Mouse (Mus musculus) bone marrow, adult 2 months (tissue): ENCODE data around the gene Galnt18. TPM values are rescaled to one million over a fixed set of nuclear protein-coding genes. Genes with fewer than 3 reads are reported as not detected.
A peak's percentile ranks its signal among the peaks of the same experiment; 100 is the strongest.

Source experiments
- H3K27ac ChIP-seq: fragments of 200-500 bp; 2 replicates; pipeline ENCODE4 v1.5.1; 2012; ENCODE audit warnings: low read depth, mild to moderate bottlenecking, control low read depth, inconsistent platforms, low read length; ENCODE audit not compliant: control insufficient read depth, poor library complexity, insufficient read depth
- H3K4me1 ChIP-seq: fragments of 200-500 bp; 2 replicates; pipeline ENCODE4 v1.6.1; 2011; ENCODE audit warnings: low read length; ENCODE audit not compliant: control insufficient read depth, insufficient read depth
- H3K4me3 ChIP-seq: fragments of 200-500 bp; replicated peaks from 2 replicates; pipeline ENCODE3; 2011; ENCODE audit warnings: mild to moderate bottlenecking, low read depth, low read length, control low read depth; ENCODE audit not compliant: control insufficient read depth
- CTCF ChIP-seq: fragments of 200-500 bp; IDR thresholded peaks from 2 replicates; pipeline ENCODE4 v1.5.1; 2011; ENCODE audit warnings: low read length, control low read depth; ENCODE audit not compliant: control insufficient read depth, insufficient read depth
- POLR2A ChIP-seq: fragments of 200-500 bp; IDR thresholded peaks from 2 replicates; pipeline ENCODE4 v1.6.1; 2011; ENCODE audit warnings: low read depth, mild to moderate bottlenecking, control low read depth, low read length, borderline replicate concordance; ENCODE audit not compliant: control insufficient read depth
- WGBS: fragments of 180-500 bp; shearing (Covaris S2); methylation state at CpG from one replicate; pipeline ENCODE4 v1.1.7; 2018; 5-methylcytosine and 5-hydroxymethylcytosine counted together
- polyA plus RNA-seq: library from polyadenylated mRNA; stranded (reverse); fragments of >200 nt; gene quantifications from 2 replicates; pipeline ENCODE4 v1.2.4, GENCODE M21; 2011; ENCODE audit warnings: low replicate concordance; ENCODE audit not compliant: missing spikeins, insufficient read depth, insufficient read length

Gene Galnt18
- polyA plus RNA-seq, 1 experiment, result 2.2 TPM

DNA sequence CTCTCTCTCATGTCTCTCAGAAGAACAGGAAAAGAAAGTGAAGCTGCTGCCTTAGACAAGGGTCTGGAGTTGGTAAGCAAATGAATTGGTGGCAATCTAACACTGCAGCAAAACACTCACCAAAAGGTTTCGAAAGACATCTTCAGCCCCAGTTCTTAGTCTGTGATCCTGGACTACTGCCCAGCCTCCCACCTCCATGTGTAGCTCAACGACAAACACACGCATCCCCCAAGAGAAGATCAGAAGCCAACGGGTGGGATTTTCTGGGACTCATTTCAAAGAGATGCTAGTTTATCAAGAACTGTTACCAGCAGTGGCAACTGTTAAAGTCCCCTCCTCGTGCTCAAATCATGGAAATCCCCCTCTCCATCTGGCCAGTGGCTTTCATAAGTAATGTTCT lies 20.3 kb upstream of the Galnt18 start:
- Histone ChIP-seq H3K27ac (no peak overlapping the region), H3K4me1 (no peaks in the 10 kb centered on the region), H3K4me3 (no peak overlapping the region)
- WGBS, result 76% methylated on average over 5 of the region's 5 CpGs
- TF ChIP-seq POLR2A (no peak), CTCF (no peak)

DNA sequence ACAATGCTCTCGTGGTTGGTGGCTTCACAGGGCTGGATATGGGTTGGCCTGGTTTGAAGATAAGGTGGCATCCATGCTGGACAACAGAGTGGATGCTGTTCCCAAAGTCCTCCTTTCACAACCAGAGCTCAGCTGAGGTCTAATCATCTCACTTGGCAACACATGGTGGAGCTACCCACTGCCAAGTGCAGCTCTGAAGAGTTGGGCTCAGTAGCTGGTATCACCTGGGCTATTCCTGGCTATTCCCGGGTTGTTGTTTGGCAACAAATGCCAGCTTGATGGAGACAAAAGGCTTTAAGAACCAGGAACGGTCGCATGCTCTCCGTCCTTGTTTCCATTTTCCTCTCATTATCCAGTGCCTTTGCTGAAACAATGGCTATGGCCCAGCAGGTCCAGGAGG lies 19.2 kb upstream of the Galnt18 start:
- no peak overlapping the region for H3K27ac ChIP-seq
- 72% methylated on average over 5 of the region's 5 CpGs for WGBS
- H3K4me3 ChIP-seq, result no peak overlapping the region
- no peak for TF ChIP-seq CTCF
- no peak for TF ChIP-seq POLR2A
- H3K4me1 ChIP-seq, result no peaks in the 10 kb centered on the region

DNA sequence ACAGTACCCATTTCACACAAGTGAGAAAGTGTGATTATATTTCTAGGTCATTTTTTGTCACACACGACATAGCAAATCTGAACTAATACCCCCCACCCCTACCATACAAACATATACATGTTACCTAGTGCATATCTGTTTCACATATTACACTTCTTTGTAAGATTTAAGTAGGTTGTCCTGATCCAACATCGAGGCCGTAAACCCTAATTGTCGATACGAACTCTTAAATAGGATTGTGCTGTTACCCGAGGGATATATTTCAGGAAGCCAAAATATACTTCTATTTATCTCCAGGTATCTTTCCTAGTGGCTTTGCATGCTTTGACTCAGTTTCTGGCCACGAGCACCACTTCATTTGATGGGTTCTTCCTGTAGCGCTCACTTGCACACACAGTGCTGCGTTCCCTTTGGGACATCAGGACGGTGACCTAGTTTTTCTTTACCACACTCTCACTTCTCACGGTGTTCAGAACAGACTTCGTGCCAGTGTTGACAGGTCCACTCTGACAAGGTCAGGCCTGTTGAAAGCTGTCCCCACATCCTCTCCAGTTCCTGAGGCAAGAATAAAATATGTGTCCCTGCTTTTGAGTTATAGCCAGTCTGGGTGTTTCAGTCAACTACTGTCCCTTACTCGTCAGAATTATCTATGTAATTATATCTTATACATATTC lies 17.7 kb upstream of the Galnt18 start:
- H3K4me3 ChIP-seq, result no peak overlapping the region
- no peak overlapping the region for H3K27ac ChIP-seq
- no peaks in the 10 kb centered on the region for H3K4me1 ChIP-seq
- WGBS, result 71% methylated on average over 13 of the region's 13 CpGs
- TF ChIP-seq POLR2A (no peak), CTCF (no peak)

DNA sequence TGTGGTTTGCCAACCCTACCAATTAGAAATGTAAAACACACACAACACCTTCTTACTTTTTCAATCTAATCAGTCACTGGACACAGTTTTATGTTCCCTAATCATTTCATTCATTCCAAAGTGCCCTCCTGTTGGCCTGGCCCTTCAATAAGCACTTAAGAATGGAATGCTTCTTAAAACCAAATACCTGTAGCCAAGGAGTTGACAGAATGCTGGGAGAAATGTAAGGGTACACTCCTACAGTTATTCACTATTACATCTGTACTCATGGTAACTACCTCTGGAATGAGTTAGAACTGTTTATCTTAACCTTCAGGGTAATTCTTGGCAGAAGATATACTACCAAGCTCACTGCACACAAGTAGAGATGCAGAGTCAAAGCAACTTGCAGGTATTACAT lies 15.3 kb upstream of the Galnt18 start:
- no peak overlapping the region for H3K4me3 ChIP-seq
- H3K27ac ChIP-seq, result no peak overlapping the region
- no peaks in the 10 kb centered on the region for H3K4me1 ChIP-seq
- TF ChIP-seq CTCF, result no peak
- no peak for TF ChIP-seq POLR2A

DNA sequence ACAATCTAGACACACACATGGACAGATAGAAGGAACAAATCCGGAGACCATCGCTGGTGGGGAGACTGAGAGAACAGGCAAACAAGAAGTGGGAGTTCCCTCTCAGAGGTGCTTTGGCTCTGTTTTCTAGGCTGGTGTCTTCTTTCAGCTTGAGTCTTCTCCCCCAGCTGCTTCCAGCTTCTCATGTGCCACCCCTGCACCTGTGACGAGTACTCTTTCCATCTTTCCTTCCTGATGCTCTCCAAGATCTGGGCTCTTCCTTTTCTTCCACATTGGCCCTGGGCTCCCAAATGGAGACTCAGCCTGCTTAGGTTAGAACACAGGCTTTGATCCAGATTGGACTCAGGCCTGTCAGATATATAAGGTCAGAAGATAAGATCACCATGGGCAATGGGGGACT lies 12.4 kb upstream of the Galnt18 start:
- no peak overlapping the region for H3K27ac ChIP-seq
- 75% methylated on average over 3 of the region's 3 CpGs for WGBS
- H3K4me3 ChIP-seq, result no peak overlapping the region
- no peaks in the 10 kb centered on the region for H3K4me1 ChIP-seq
- TF ChIP-seq CTCF (no peak), POLR2A (no peak)

DNA sequence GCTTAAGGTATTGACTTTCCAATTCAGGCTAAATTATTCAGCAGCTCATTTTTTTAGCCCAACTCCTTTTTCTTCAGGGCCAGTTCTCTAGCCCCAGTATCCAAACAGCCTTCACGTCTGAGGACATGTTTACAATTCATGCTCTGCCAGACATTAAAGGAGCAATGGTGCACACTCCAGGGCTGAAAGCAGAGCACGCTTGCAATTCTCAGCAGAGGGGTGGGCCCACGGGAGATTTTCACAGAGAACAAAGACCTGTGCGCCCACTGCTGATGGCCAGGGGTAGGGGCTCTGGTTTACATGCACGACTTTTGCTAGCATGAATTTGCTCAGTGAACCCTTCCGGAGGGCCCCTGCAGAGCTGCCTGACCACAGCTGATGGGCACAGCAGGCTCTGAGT lies 11.6 kb upstream of the Galnt18 start:
- TF ChIP-seq POLR2A, result no peak
- TF ChIP-seq CTCF, result no peak
- WGBS, result 78% methylated on average over 6 of the region's 6 CpGs
- no peaks in the 10 kb centered on the region for H3K4me1 ChIP-seq
- H3K4me3 ChIP-seq, result no peak overlapping the region
- no peak overlapping the region for H3K27ac ChIP-seq

DNA sequence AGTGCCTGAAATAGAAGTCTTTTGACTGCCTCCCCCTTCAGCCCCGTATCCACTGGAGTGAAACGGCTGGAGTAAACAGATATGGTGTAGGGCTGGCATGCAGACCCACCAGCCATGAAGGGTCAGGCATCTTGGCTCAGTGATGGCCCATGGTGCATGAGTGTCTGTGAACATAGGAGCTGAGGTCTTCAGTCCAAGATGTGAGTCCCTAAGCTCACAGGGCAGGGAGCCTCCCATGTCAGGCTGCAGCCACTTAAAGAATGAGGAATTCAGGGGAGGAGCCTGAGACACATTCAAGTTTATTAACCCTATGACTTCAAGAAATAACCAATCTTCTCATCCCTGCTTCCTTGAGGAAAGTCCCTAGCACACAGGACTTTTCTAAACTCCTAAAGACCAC lies 8.1 kb upstream of the Galnt18 start:
- no peaks in the 10 kb centered on the region for H3K4me1 ChIP-seq
- no peak overlapping the region for H3K27ac ChIP-seq
- WGBS, result 81% methylated on average over 2 of the region's 2 CpGs
- TF ChIP-seq POLR2A (no peak), CTCF (no peak)
- no peak overlapping the region for H3K4me3 ChIP-seq

DNA sequence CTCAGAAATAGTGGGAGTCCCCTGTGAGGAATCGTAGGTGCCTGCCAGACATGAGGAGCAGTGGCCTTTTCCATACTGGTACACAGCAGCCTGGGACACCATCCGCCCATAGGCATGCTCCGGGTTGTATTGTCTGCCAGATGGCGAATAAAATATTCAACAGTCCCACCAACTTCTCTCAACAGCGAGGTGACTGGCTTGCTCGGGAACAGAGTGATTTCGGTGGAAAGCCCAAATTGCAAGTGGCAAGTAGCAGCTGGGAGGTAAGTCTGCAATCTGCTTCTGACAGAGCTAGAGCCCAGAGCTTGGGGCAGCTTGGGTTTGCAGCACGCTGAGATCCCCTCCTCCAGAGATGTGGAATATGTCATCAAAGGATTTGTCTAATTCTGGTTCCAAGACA lies 5.7 kb upstream of the Galnt18 start:
- TF ChIP-seq POLR2A (no peak), CTCF (no peak)
- Histone ChIP-seq H3K27ac (no peak overlapping the region), H3K4me1 (no peaks in the 10 kb centered on the region), H3K4me3 (no peak overlapping the region)
- 83% methylated on average over 8 of the region's 8 CpGs for WGBS

DNA sequence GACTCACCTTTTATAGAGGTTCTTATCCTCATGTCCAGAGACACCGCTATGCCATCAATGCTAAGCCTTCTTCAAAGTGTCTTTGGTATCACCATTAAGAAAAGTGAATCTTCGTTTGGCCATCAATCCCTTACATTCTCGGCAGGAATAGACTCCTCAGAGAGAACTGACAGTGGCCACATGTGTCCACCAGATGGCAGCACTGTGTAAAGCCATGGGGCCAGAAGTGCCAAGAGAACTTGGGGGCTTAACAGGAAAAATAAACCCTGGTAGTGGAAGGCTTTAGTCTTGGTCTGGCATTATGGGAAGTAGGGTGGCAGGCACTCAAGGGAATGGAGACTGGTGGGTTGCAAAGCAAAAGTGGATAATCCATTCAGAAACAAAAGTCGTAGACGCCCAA lies 2.3 kb upstream of the Galnt18 start:
- WGBS, result 47% methylated on average over 5 of the region's 5 CpGs

More for the DNA sequence above, 2.3 kb upstream of the Galnt18 start:
- Histone ChIP-seq H3K4me1 (no peaks in the 10 kb centered on the region), H3K4me3 (no peak overlapping the region), H3K27ac (no peak overlapping the region)
- no peak for TF ChIP-seq POLR2A
- peak; percentile 68 for TF ChIP-seq CTCF
